23 mouse cellular contexts compared by ENCODE assay signal in genomic region chr9:121071461-121072126, GRCm38 (mm10).
A peak's percentile ranks its signal among the peaks of the same experiment; 100 is the strongest.
DNase-seq lines count a peak whose midpoint lies in the region; ATAC-seq and TF ChIP-seq lines count a peak whose summit lies in the region.
"Had no signal": no experiment of that assay in that cellular context is flagged by ENCODE, and none has a peak within 500 bp of the region (broad histone marks: within the 10 kb centered on the region; RNA-seq: fewer than 3 reads in every experiment).

No protein-coding gene starts in this region.

- TF ChIP-seq POLR2A in thymus, adult 2 months (IDR thresholded peaks at IDR 0.05; ENCODE audit: control insufficient read depth, extremely low read depth, insufficient read depth, low read length, poor library complexity): no peak

- no peak for TF ChIP-seq CTCF in thymus, adult 2 months (IDR thresholded peaks at IDR 0.05; ENCODE audit: borderline replicate concordance, control insufficient read depth, extremely low read depth, insufficient read depth, low read length, poor library complexity)

- no peak for DNase-seq in forebrain, embryonic 14.5 days (ENCODE audit: low spot score)
- peak; percentile 76 for DNase-seq in embryonic facial prominence, embryonic 14.5 days (ENCODE audit: low spot score)
- peak; percentile 49 for DNase-seq in thymus, adult 2 months
- peak; percentile 38 to 57 for DNase-seq in thymus, postnatal 36 days
- DNase-seq in gastrocnemius, postnatal 14 days: no peak
- DNase-seq: cerebellum, adult 9-10 months; gastrocnemius, adult 2 months; retina, postnatal 1 day; right cerebral cortex, postnatal 14 days had no signal

- peaks cover 27% of the 10 kb centered on the region for H3K4me1 ChIP-seq in forebrain, embryonic 12.5 days
- peaks cover 5% of the 10 kb centered on the region for H3K4me1 ChIP-seq in forebrain, embryonic 14.5 days (ENCODE audit: control insufficient read depth, insufficient read depth, low read length)
- peaks cover 11% of the 10 kb centered on the region for H3K4me1 ChIP-seq in embryonic facial prominence, embryonic 14.5 days (ENCODE audit: control insufficient read depth, insufficient read depth, low read length)
- H3K4me1 ChIP-seq in thymus, adult 2 months (replicated peaks; ENCODE audit: control insufficient read depth, insufficient read depth, low read length): peaks cover 18% of the 10 kb centered on the region
- H3K4me1 ChIP-seq: liver, embryonic 15.5 days had no signal

- no peaks in the 10 kb centered on the region; the same call in 1 of the 2 replicates for H3K27me3 ChIP-seq in forebrain, embryonic 12.5 days
- no peaks in the 10 kb centered on the region for H3K27me3 ChIP-seq in forebrain, embryonic 14.5 days (replicated peaks; ENCODE audit: control insufficient read depth, insufficient read depth, low read length)
- H3K27me3 ChIP-seq in embryonic facial prominence, embryonic 14.5 days (replicated peaks; ENCODE audit: control insufficient read depth, insufficient read depth, low read length): no peaks in the 10 kb centered on the region
- no peaks in the 10 kb centered on the region for H3K27me3 ChIP-seq in thymus, adult 2 months (ENCODE audit: control insufficient read depth, insufficient read depth, low read length)
- H3K27me3 ChIP-seq: embryonic facial prominence, embryonic 12.5 days; forebrain, embryonic 13.5 days; liver, embryonic 15.5 days; midbrain, embryonic 15.5 days; neural tube, embryonic 15.5 days; stomach, embryonic 15.5 days had no signal

- intact Hi-C loops in gastrocnemius, postnatal 14 days (cut with DNase I; ENCODE audit: low total_unique reads): no loop called here

- no peak overlapping the region for H3K4me2 ChIP-seq in forebrain, embryonic 12.5 days
- no peak overlapping the region for H3K4me2 ChIP-seq in forebrain, embryonic 14.5 days (ENCODE audit: low read length)
- H3K4me2 ChIP-seq in embryonic facial prominence, embryonic 14.5 days (ENCODE audit: low read depth, low read length): no peak overlapping the region
- H3K4me2 ChIP-seq: embryonic facial prominence, embryonic 12.5 days; forebrain, embryonic 13.5 days; hindbrain, embryonic 14.5 days; liver, embryonic 15.5 days; lung, embryonic 14.5 days; midbrain, embryonic 15.5 days; neural tube, embryonic 15.5 days; stomach, embryonic 15.5 days had no signal

- H3K36me3 ChIP-seq in forebrain, embryonic 12.5 days (replicated peaks): 0 out of 2 replicates have a peak, but pooled peaks cover 3% of the 10 kb centered on the region
- H3K36me3 ChIP-seq in forebrain, embryonic 14.5 days (ENCODE audit: control insufficient read depth, insufficient read depth, low read length): no peaks in the 10 kb centered on the region
- H3K36me3 ChIP-seq in embryonic facial prominence, embryonic 14.5 days (ENCODE audit: control insufficient read depth, insufficient read depth, low read length): no peaks in the 10 kb centered on the region
- no peaks in the 10 kb centered on the region for H3K36me3 ChIP-seq in thymus, adult 2 months (ENCODE audit: control insufficient read depth, insufficient read depth, low read length)
- H3K36me3 ChIP-seq: embryonic facial prominence, embryonic 12.5 days; G1E; liver, embryonic 15.5 days; midbrain, embryonic 10.5 days; midbrain, embryonic 15.5 days; neural tube, embryonic 15.5 days; stomach, embryonic 15.5 days had no signal

- 0 out of 2 replicates have a peak overlapping the region, but pooled peaks have one; percentile 3 for H3K27ac ChIP-seq in forebrain, embryonic 12.5 days
- no peak overlapping the region for H3K27ac ChIP-seq in forebrain, embryonic 14.5 days (ENCODE audit: low read depth, low read length)
- H3K27ac ChIP-seq in embryonic facial prominence, embryonic 14.5 days (replicated peaks; ENCODE audit: low read depth, low read length): peak overlapping the region; percentile 52
- H3K27ac ChIP-seq in thymus, adult 2 months (ENCODE audit: control insufficient read depth, insufficient read depth, low read length): peak overlapping the region; percentile 18; the same call in 1 of the 2 replicates
- H3K27ac ChIP-seq: embryonic facial prominence, embryonic 12.5 days; forebrain, embryonic 13.5 days; gastrocnemius, adult 2 months; hindbrain, embryonic 14.5 days; left cerebral cortex, adult 2 months; liver, embryonic 15.5 days; midbrain, embryonic 10.5 days; midbrain, embryonic 15.5 days; neural tube, embryonic 15.5 days; stomach, embryonic 15.5 days had no signal

- no peaks in the 10 kb centered on the region for H3K9me3 ChIP-seq in forebrain, embryonic 12.5 days
- no peaks in the 10 kb centered on the region for H3K9me3 ChIP-seq in forebrain, embryonic 14.5 days (replicated peaks; ENCODE audit: control insufficient read depth, low read length)
- H3K9me3 ChIP-seq in embryonic facial prominence, embryonic 14.5 days (ENCODE audit: control insufficient read depth, low read length): no peaks in the 10 kb centered on the region
- H3K9me3 ChIP-seq: embryonic facial prominence, embryonic 12.5 days; forebrain, embryonic 13.5 days; G1E; liver, embryonic 15.5 days; midbrain, embryonic 10.5 days; midbrain, embryonic 15.5 days; neural tube, embryonic 15.5 days; stomach, embryonic 15.5 days had no signal

- H3K4me3 ChIP-seq in forebrain, embryonic 12.5 days (replicated peaks): no peak overlapping the region
- H3K4me3 ChIP-seq in forebrain, embryonic 14.5 days (ENCODE audit: low read depth, low read length): no peak overlapping the region
- no peak overlapping the region for H3K4me3 ChIP-seq in embryonic facial prominence, embryonic 14.5 days (ENCODE audit: low read depth, low read length)
- no peak overlapping the region for H3K4me3 ChIP-seq in thymus, adult 2 months (ENCODE audit: control insufficient read depth, insufficient read depth, low read length)
- H3K4me3 ChIP-seq: embryonic facial prominence, embryonic 12.5 days; forebrain, embryonic 13.5 days; gastrocnemius, adult 2 months; left cerebral cortex, adult 2 months; liver, embryonic 15.5 days; midbrain, embryonic 10.5 days; midbrain, embryonic 15.5 days; neural tube, embryonic 15.5 days; stomach, embryonic 15.5 days had no signal

- WGBS in forebrain, embryonic 12.5 days: 70% methylated on average over 10 of the region's 10 CpGs
- 63% methylated on average over 10 of the region's 10 CpGs for WGBS in forebrain, embryonic 14.5 days
- 49% methylated on average over 10 of the region's 10 CpGs for WGBS in embryonic facial prominence, embryonic 14.5 days
- WGBS in thymus, adult 2 months: 44% methylated on average over 10 of the region's 10 CpGs

- no peak overlapping the region for H3K9ac ChIP-seq in forebrain, embryonic 12.5 days
- no peak overlapping the region for H3K9ac ChIP-seq in forebrain, embryonic 14.5 days (ENCODE audit: low read length)
- H3K9ac ChIP-seq in embryonic facial prominence, embryonic 14.5 days (ENCODE audit: low read depth, low read length): no peak overlapping the region
- H3K9ac ChIP-seq: embryonic facial prominence, embryonic 12.5 days; forebrain, embryonic 13.5 days; hindbrain, embryonic 14.5 days; liver, embryonic 15.5 days; lung, embryonic 14.5 days; midbrain, embryonic 15.5 days; neural tube, embryonic 15.5 days; stomach, embryonic 15.5 days had no signal

- no peak for ATAC-seq in forebrain, embryonic 12.5 days (ENCODE audit: low FRiP score)
- no peak for ATAC-seq in forebrain, embryonic 14.5 days
- ATAC-seq in embryonic facial prominence, embryonic 14.5 days (ENCODE audit: low read depth): peak; percentile 64
- no peak for ATAC-seq in granulocyte monocyte progenitor cell, adult 5-6 weeks (replicated peaks; ENCODE audit: poor library complexity, severe bottlenecking)
- ATAC-seq: forebrain, embryonic 13.5 days; intestine, postnatal 0 days; midbrain, embryonic 15.5 days had no signal

Comparison
In these comparisons a context has a peak if more than half of its experiments do, and no peak if none do; other contexts are left out.
1. DNase-seq: peak in embryonic facial prominence, embryonic 14.5 days (single experiment), thymus, adult 2 months (single experiment) and thymus, postnatal 36 days (2 of 2); none in forebrain, embryonic 14.5 days (single experiment) and gastrocnemius, postnatal 14 days (single experiment).